Mouse (Mus musculus): Measurements from ENCODE around the gene Gm28048.

- TF ChIP-seq POLR2A (IDR thresholded peaks at IDR 0.05; ENCODE audit: borderline replicate concordance, control insufficient read depth, low read depth, low read length) = no peak
- no peak for TF ChIP-seq CTCF (IDR thresholded peaks at IDR 0.05; ENCODE audit: control insufficient read depth, insufficient read depth, low read length)
Measured at GRCm38 (mm10) chr11:22938983-22939382, 42.9 kb downstream of the Gm28048 start.
